Mouse (Mus musculus) thymus, adult 2 months (tissue): ENCODE data around the gene Mbd4.

ENCODE experiments used
- CTCF ChIP-seq: fragments of 200-500 bp; IDR thresholded peaks from 2 replicates; pipeline ENCODE4 v1.5.1; 2012; ENCODE audit warnings: mild to moderate bottlenecking, control low read depth, low read length, moderate library complexity, borderline replicate concordance; ENCODE audit not compliant: control insufficient read depth, poor library complexity, insufficient read depth; ENCODE audit errors: extremely low read depth
- POLR2A ChIP-seq: fragments of 200-500 bp; IDR thresholded peaks from 2 replicates; pipeline ENCODE4 v1.6.1; 2012; ENCODE audit warnings: mild to moderate bottlenecking, low read length, control low read depth, moderate library complexity; ENCODE audit not compliant: control insufficient read depth, poor library complexity, insufficient read depth; ENCODE audit errors: extremely low read depth

GRCm38 (mm10) chr6:115821216-115821993, 31.8 kb downstream of the Mbd4 start:
- TF ChIP-seq POLR2A (no peak), CTCF (no peak)
